Mouse (Mus musculus): Measurements from ENCODE around the gene Tlcd1. TPM values are rescaled to one million over a fixed set of nuclear protein-coding genes. Genes with fewer than 3 reads are reported as not detected.

Gene Tlcd1
- polyA plus RNA-seq, 1 experiment from 2014 or later = 11.1 TPM

- H3K27me3 ChIP-seq (ENCODE audit: low read depth, poor library complexity, severe bottlenecking) = peaks cover 9% of the 10 kb centered on the region; the same call in 1 of the 2 replicates
- no peaks in the 10 kb centered on the region for H3K9me3 ChIP-seq (replicated peaks)
- H3K27ac ChIP-seq (replicated peaks) = no peak overlapping the region
- WGBS = 77% methylated on average over 16 of the region's 16 CpGs
- H3K36me3 ChIP-seq = no peaks in the 10 kb centered on the region
- no peak overlapping the region for H3K4me3 ChIP-seq
- DNase-seq (ENCODE audit: low spot score) = no peak
- H3K4me1 ChIP-seq = peaks cover 28% of the 10 kb centered on the region
Measured at GRCm38 (mm10) chr11:78172034-78172747, 4.3 kb upstream of the Tlcd1 start.

DNA sequence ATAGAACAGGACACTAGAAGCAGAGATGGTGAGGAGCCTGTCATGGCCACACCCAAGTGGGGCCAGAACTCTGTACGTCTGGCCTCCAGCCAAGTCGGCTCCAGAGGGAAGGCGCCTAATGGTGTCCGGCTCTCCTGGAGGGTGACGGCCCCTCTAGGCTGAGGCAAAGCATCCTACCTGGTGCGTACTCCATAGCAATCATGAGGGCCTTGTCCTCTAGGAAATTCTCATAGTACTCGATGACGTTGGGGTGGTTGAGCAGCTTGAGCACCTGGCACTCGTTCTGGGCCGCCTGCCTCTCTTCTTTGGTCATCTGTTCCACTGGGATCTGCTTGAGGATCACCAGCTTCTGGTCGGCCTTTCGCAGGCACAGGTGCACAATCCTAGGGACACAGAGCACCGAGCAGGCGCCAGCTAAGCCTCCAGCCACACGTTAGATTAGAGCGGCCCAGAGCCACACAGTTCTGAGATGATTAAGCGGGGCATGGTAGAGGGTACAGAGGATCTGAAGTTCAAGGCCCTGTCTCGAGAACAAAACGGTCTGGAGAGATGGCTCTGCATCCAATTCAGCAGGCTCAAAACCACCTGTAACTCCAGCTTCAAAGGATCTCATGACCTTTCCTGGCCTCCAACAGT lies 3.6 kb upstream of the Tlcd1 start:
- Histone ChIP-seq H3K36me3 (no peaks in the 10 kb centered on the region), H3K4me3 (no peak overlapping the region), H3K27me3 (ENCODE audit: low read depth, poor library complexity, severe bottlenecking) (0 out of 2 replicates have a peak, but pooled peaks cover 2% of the 10 kb centered on the region), H3K9me3 (replicated peaks) (no peaks in the 10 kb centered on the region), H3K27ac (replicated peaks) (no peak overlapping the region), H3K4me1 (peaks cover 33% of the 10 kb centered on the region)
- WGBS = 89% methylated on average over 19 of the region's 19 CpGs
- DNase-seq (ENCODE audit: low spot score) = no peak

- Histone ChIP-seq H3K27me3 (ENCODE audit: low read depth, poor library complexity, severe bottlenecking) (no peaks in the 10 kb centered on the region), H3K36me3 (peaks cover 6% of the 10 kb centered on the region), H3K4me1 (peaks cover 46% of the 10 kb centered on the region), H3K4me3 (no peak overlapping the region), H3K9me3 (replicated peaks) (no peaks in the 10 kb centered on the region), H3K27ac (replicated peaks) (no peak overlapping the region)
- DNase-seq (ENCODE audit: low spot score) = no peak
- 90% methylated on average over 3 of the region's 3 CpGs for WGBS
Measured at GRCm38 (mm10) chr11:78174506-78174905, 2.0 kb upstream of the Tlcd1 start.

DNA sequence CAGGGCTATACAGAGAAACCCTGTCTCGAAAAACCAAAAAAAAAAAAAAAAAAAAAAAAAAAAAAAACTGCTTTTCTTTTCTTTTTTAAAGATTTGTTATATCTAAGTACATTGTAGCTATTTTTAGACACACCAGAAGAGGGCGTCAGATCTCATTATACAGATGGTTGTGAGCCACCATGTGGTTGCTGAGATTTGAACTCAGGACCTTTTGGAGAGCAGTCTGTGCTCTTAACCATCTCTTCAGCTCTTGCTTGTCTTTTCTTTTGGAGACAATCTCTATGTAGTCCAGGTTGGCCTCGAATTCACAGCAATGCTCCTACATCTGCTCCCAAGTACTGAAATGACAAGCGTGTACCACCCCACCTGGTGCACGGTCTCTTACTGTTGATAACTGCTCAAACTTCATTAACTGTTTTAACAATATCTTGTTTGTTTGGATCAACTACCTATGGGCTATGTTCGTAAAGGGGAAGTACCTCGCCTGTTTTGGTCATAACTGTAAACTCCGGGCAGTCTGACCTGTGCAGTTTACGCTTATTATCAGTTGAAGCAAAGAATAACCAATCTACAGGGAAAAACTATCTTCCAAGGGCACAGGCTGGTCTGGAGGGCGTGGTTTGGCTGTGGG lies 625 bp upstream of the Tlcd1 start:
- no peak for DNase-seq (ENCODE audit: low spot score)
- Histone ChIP-seq H3K27ac (replicated peaks) (peak overlapping the region; percentile 92), H3K4me1 (peaks cover 60% of the 10 kb centered on the region)

GRCm38 (mm10) chr11:78176905-78177331 lies 407 bp downstream of the Tlcd1 start:
- peaks cover 68% of the 10 kb centered on the region for H3K4me1 ChIP-seq
- no peak for DNase-seq (ENCODE audit: low spot score)
- WGBS = 2% methylated on average over 23 of the region's 23 CpGs
- H3K36me3 ChIP-seq = peaks cover 31% of the 10 kb centered on the region
- no peaks in the 10 kb centered on the region for H3K9me3 ChIP-seq (replicated peaks)
- peak overlapping the region; percentile 73 for H3K4me3 ChIP-seq
- peak overlapping the region; percentile 92 for H3K27ac ChIP-seq (replicated peaks)
- H3K27me3 ChIP-seq (ENCODE audit: low read depth, poor library complexity, severe bottlenecking) = no peaks in the 10 kb centered on the region

More for the DNA sequence above, 625 bp upstream of the Tlcd1 start:
- Histone ChIP-seq H3K9me3 (replicated peaks) (no peaks in the 10 kb centered on the region), H3K27me3 (ENCODE audit: low read depth, poor library complexity, severe bottlenecking) (no peaks in the 10 kb centered on the region), H3K36me3 (peaks cover 20% of the 10 kb centered on the region), H3K4me3 (peak overlapping the region; percentile 73)
- 7% methylated on average over 9 of the region's 10 CpGs for WGBS

DNA sequence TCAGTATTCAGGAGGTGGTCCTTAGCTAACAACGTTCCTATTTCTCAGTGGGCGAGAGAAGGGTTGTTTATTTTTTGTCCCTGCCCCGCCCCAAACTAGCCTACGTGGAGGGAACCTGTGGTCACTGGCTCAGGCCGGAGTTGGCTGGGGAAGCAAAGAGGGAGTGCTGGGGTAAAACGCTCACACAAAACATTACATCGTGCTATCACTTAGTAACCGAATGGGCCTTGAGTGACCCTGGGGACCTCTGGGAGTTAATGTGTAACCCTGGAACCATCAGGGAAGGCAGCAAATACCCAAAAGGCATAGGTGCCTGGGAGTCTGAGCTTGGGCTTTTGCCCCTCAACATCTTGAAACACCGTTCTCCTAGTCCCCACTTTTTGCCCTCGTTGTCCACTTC lies 926 bp downstream of the Tlcd1 start:
- DNase-seq (ENCODE audit: low spot score) = no peak
- Histone ChIP-seq H3K4me1 (peaks cover 69% of the 10 kb centered on the region), H3K27me3 (ENCODE audit: low read depth, poor library complexity, severe bottlenecking) (no peaks in the 10 kb centered on the region), H3K27ac (replicated peaks) (peak overlapping the region; percentile 92), H3K36me3 (peaks cover 36% of the 10 kb centered on the region), H3K9me3 (replicated peaks) (no peaks in the 10 kb centered on the region), H3K4me3 (peak overlapping the region; percentile 73)
- under 1% methylated on average over 10 of the region's 10 CpGs for WGBS

DNA sequence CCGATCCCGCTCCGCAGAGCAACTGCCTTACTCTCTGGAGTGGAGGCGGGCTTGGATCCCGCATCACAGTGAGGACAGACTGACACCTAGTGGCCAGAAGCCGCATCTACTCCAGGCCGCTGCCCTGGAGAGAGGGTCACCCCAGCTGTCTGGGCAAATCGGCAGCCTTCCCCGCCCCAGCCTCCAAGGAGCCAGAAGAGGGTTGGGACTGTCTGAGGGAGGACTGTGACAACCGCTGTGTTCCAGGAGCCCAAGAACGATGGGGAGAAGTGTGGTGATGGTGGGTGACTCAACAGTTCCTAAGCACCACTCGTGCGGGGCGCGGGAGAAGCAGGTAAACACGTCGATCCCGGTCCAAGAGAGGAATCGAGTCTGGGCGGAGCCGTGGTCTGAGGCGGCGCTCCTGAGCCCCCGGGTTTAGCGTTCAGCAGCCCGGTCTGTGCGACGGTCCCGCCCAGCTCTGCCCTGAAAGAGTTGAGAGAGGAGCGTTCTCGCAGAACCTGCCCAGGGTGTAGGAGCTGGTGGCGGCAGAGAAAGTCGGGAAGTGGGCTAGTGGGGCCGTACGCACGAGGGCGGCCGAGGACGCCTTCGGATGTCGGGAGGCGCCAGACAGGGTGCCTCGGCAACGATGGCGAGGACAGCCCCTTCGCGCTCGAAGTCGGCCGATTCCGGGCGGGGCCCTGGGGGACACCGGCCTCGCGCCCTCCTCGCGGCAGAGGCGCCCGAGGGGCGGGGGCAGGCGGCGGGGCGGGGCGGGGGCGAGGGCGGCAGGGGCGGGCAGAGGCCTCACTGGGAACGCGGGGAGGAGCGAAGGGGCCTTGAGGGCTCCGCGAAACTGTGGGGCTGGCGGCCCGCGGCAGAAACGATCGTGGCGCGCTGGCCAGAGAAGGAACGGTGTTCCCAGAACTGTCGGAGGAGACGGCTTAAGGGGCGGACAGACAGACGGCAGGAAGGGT lies 1.7 kb downstream of the Tlcd1 start:
- DNase-seq (ENCODE audit: low spot score) = peak; percentile 96
- no peaks in the 10 kb centered on the region for H3K9me3 ChIP-seq (replicated peaks)
- H3K36me3 ChIP-seq = peaks cover 37% of the 10 kb centered on the region
- WGBS = under 1% methylated on average over 84 of the region's 84 CpGs
- H3K4me1 ChIP-seq = peaks cover 69% of the 10 kb centered on the region
- H3K27ac ChIP-seq (replicated peaks) = peak overlapping the region; percentile 92
- peak overlapping the region; percentile 73 for H3K4me3 ChIP-seq
- H3K27me3 ChIP-seq (ENCODE audit: low read depth, poor library complexity, severe bottlenecking) = no peaks in the 10 kb centered on the region

- peak overlapping the region; percentile 73 for H3K4me3 ChIP-seq
- H3K4me1 ChIP-seq = peaks cover 72% of the 10 kb centered on the region
- 1% methylated on average over 29 of the region's 29 CpGs for WGBS
- H3K27ac ChIP-seq (replicated peaks) = peak overlapping the region; percentile 92
- peaks cover 37% of the 10 kb centered on the region for H3K36me3 ChIP-seq
- H3K27me3 ChIP-seq (ENCODE audit: low read depth, poor library complexity, severe bottlenecking) = no peaks in the 10 kb centered on the region
- no peaks in the 10 kb centered on the region for H3K9me3 ChIP-seq (replicated peaks)
- peak; percentile 59 for DNase-seq (ENCODE audit: low spot score)
Measured at GRCm38 (mm10) chr11:78178859-78179437, 2.4 kb downstream of the Tlcd1 start.

- H3K4me3 ChIP-seq = peak overlapping the region; percentile 73
- WGBS = 34% methylated on average over 8 of the region's 8 CpGs
- no peaks in the 10 kb centered on the region for H3K9me3 ChIP-seq (replicated peaks)
- no peaks in the 10 kb centered on the region for H3K27me3 ChIP-seq (ENCODE audit: low read depth, poor library complexity, severe bottlenecking)
- DNase-seq (ENCODE audit: low spot score) = no peak
- H3K27ac ChIP-seq (replicated peaks) = peak overlapping the region; percentile 92
- H3K36me3 ChIP-seq = peaks cover 37% of the 10 kb centered on the region
- peaks cover 73% of the 10 kb centered on the region for H3K4me1 ChIP-seq
Measured at GRCm38 (mm10) chr11:78179438-78179999, 3.0 kb downstream of the Tlcd1 start.

GRCm38 (mm10) chr11:78180081-78180761 lies 3.7 kb downstream of the Tlcd1 start:
- H3K27ac ChIP-seq (replicated peaks) = no peak overlapping the region
- H3K4me1 ChIP-seq = peaks cover 73% of the 10 kb centered on the region

GRCm38 (mm10) chr11:78181830-78182357 lies 5.4 kb downstream of the Tlcd1 start:
- Histone ChIP-seq H3K9me3 (replicated peaks) (no peaks in the 10 kb centered on the region), H3K27ac (replicated peaks) (0 out of 2 replicates have a peak overlapping the region, but pooled peaks have one; percentile 96), H3K27me3 (ENCODE audit: low read depth, poor library complexity, severe bottlenecking) (no peaks in the 10 kb centered on the region), H3K36me3 (peaks cover 37% of the 10 kb centered on the region), H3K4me3 (peak overlapping the region; percentile 85), H3K4me1 (peaks cover 62% of the 10 kb centered on the region)
- WGBS = 58% methylated on average over 2 of the region's 2 CpGs
- no peak for DNase-seq (ENCODE audit: low spot score)

More at GRCm38 (mm10) chr11:78180081-78180761, 3.7 kb downstream of the Tlcd1 start:
- Histone ChIP-seq H3K4me3 (peak overlapping the region; percentile 73), H3K36me3 (peaks cover 37% of the 10 kb centered on the region), H3K9me3 (replicated peaks) (no peaks in the 10 kb centered on the region), H3K27me3 (ENCODE audit: low read depth, poor library complexity, severe bottlenecking) (no peaks in the 10 kb centered on the region)
- 81% methylated on average over 6 of the region's 6 CpGs for WGBS
- no peak for DNase-seq (ENCODE audit: low spot score)

Data from midbrain, embryonic 10.5 days (tissue).